Mouse (Mus musculus) large intestine, adult 2 months (tissue): Measurements from ENCODE around the gene Psmb4. TPM values are rescaled to one million over a fixed set of nuclear protein-coding genes. Genes with fewer than 3 reads are reported as not detected.
"Not testable (repeated sequence)": the region's sequence is repeated elsewhere in the genome, so short reads cannot be mapped to it uniquely, and the experiment has no call there.

Source experiments
- DNase-seq: peaks from one replicate; pipeline ENCODE4 v3.0.0-alpha.2; 2012; ENCODE audit warnings: low read depth, low spot score
- WGBS: fragments of 180-500 bp; shearing (Covaris S2); methylation state at CpG from one replicate; pipeline ENCODE4 v1.1.7; 2018; 5-methylcytosine and 5-hydroxymethylcytosine counted together
- polyA plus RNA-seq: library from polyadenylated mRNA; depleted of rRNA; stranded (reverse); fragments of >200 nt; gene quantifications from 2 replicates; pipeline ENCODE4 v1.2.3, GENCODE M21; 2012

Psmb4 gene
- polyA plus RNA-seq, 1 experiment, result 331 TPM

GRCm38 (mm10) chr3:94911050-94911693, 24.4 kb upstream of the Psmb4 start:
- no peak for DNase-seq
- WGBS, result 32% methylated on average over 2 of the region's 2 CpGs

GRCm38 (mm10) chr3:94906482-94906881, 19.7 kb upstream of the Psmb4 start:
- 22% methylated on average over 1 of the region's 1 CpGs for WGBS

GRCm38 (mm10) chr3:94904759-94905158, 18.0 kb upstream of the Psmb4 start:
- WGBS, result 63% methylated on average over 3 of the region's 3 CpGs
- not testable (repeated sequence) for DNase-seq

More at GRCm38 (mm10) chr3:94906482-94906881, 19.7 kb upstream of the Psmb4 start:
- no peak for DNase-seq

- no peak for DNase-seq
Measured at GRCm38 (mm10) chr3:94902747-94903146, 16.0 kb upstream of the Psmb4 start.

GRCm38 (mm10) chr3:94894076-94894475, 7.3 kb upstream of the Psmb4 start:
- no peak for DNase-seq
- 64% methylated on average over 3 of the region's 3 CpGs for WGBS

More at GRCm38 (mm10) chr3:94902747-94903146, 16.0 kb upstream of the Psmb4 start:
- WGBS, result 19% methylated on average over 7 of the region's 7 CpGs

GRCm38 (mm10) chr3:94888595-94888994, 1.8 kb upstream of the Psmb4 start:
- DNase-seq, result peak; percentile 53

GRCm38 (mm10) chr3:94882579-94882978, 4.2 kb downstream of the Psmb4 start:
- DNase-seq, result no peak
- 77% methylated on average over 3 of the region's 3 CpGs for WGBS

- no peak for DNase-seq
Measured at GRCm38 (mm10) chr3:94881840-94882239, 4.9 kb downstream of the Psmb4 start.

GRCm38 (mm10) chr3:94878618-94879017, 8.1 kb downstream of the Psmb4 start:
- DNase-seq, result no peak
- 87% methylated on average over 6 of the region's 6 CpGs for WGBS

More at GRCm38 (mm10) chr3:94881840-94882239, 4.9 kb downstream of the Psmb4 start:
- WGBS, result 75% methylated on average over 4 of the region's 4 CpGs

- 60% methylated on average over 3 of the region's 3 CpGs for WGBS
Measured at GRCm38 (mm10) chr3:94869011-94869410, 17.8 kb downstream of the Psmb4 start.

GRCm38 (mm10) chr3:94859471-94859870, 27.3 kb downstream of the Psmb4 start:
- 44% methylated on average over 2 of the region's 2 CpGs for WGBS
- DNase-seq, result no peak

More at GRCm38 (mm10) chr3:94869011-94869410, 17.8 kb downstream of the Psmb4 start:
- DNase-seq, result no peak

- WGBS, result 80% methylated on average over 3 of the region's 3 CpGs
Measured at GRCm38 (mm10) chr3:94852215-94852614, 34.5 kb downstream of the Psmb4 start.

GRCm38 (mm10) chr3:94851731-94852130, 35.0 kb downstream of the Psmb4 start:
- no peak for DNase-seq
- WGBS, result 47% methylated on average over 3 of the region's 3 CpGs

More at GRCm38 (mm10) chr3:94852215-94852614, 34.5 kb downstream of the Psmb4 start:
- DNase-seq, result no peak

GRCm38 (mm10) chr3:94849338-94849737, 37.4 kb downstream of the Psmb4 start:
- 5% methylated on average over 1 of the region's 1 CpGs for WGBS
- DNase-seq, result peak; percentile 47

GRCm38 (mm10) chr3:94847382-94847781, 39.4 kb downstream of the Psmb4 start:
- no peak for DNase-seq

GRCm38 (mm10) chr3:94839101-94839500, 47.7 kb downstream of the Psmb4 start:
- DNase-seq, result no peak
- 50% methylated on average over 5 of the region's 5 CpGs for WGBS

More at GRCm38 (mm10) chr3:94847382-94847781, 39.4 kb downstream of the Psmb4 start:
- WGBS, result 87% methylated on average over 2 of the region's 2 CpGs

- 2% methylated on average over 9 of the region's 9 CpGs for WGBS
- no peak for DNase-seq
Measured at GRCm38 (mm10) chr3:94838631-94839030, 48.1 kb downstream of the Psmb4 start.

- DNase-seq, result no peak
- WGBS, result under 1% methylated on average over 61 of the region's 62 CpGs
Measured at GRCm38 (mm10) chr3:94837959-94838496, 48.7 kb downstream of the Psmb4 start.

GRCm38 (mm10) chr3:94837183-94837890, 49.4 kb downstream of the Psmb4 start, which contains the start of gene Pogz:
Pogz (plus strand) TSS chr3:94837567.
- 2% methylated on average over 55 of the region's 57 CpGs for WGBS
- DNase-seq, result peak; percentile 91

GRCm38 (mm10) chr3:94835396-94835795, 51.4 kb downstream of the Psmb4 start:
- WGBS, result 41% methylated on average over 3 of the region's 3 CpGs
- no peak for DNase-seq
